Mouse (Mus musculus): ENCODE measurements at regions not wholly inside any gene's neighbourhood (a gene's known extent, or its start where the extent isn't known, plus 50 kb on each side); places are given as distances from the start of the nearest gene placed in this dataset.

DNA sequence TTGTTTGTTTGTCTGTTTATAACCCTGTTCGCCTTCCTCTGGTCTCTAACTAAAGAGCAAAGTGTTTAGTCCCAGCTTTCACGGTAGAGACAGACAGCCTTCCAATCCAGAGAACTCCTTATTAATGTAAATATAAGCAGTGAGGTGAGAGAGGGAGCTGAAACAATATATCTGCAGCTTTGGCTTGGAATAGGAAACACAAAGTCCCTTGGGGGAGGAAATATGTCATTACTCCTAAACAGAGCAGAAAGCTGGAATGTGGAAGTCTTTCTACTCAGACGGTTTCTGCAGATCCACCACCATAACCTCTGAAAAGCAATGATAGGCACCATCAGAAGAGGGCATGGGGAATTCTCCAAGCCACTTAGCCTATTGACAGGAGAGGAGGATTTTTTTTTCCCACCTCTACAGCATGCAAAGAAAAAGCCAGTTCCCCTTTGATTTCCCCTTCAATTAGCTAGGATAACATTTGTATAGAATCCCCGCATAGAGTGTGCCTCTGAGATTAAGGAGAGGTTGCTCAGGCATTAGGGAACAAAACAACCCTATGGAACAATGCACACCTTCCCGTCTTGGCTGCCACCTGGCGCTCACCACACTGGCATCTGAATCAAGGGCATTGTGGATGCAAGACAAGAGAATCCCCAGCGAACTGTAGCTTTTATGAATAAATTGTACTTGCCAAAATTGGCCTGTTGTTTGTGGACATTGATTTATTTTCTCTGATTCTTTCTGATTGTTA, 281.9 kb upstream of the Kirrel3 start:
- 0 out of 2 replicates have a peak, but pooled peaks cover 5% of the 10 kb centered on the region for H3K4me1 ChIP-seq (ENCODE audit: control insufficient read depth, insufficient read depth, low read length)
- no peaks in the 10 kb centered on the region for H3K27me3 ChIP-seq (ENCODE audit: control insufficient read depth, insufficient read depth, low read length)
- ATAC-seq (ENCODE audit: insufficient number of reproducible peaks, insufficient read depth, low FRiP score, low read depth) = no peak
- no peaks in the 10 kb centered on the region for H3K9me3 ChIP-seq (ENCODE audit: control insufficient read depth, low read depth, low read length)
- no peak overlapping the region for H3K27ac ChIP-seq (ENCODE audit: low read length)
- H3K9ac ChIP-seq (replicated peaks; ENCODE audit: low read depth, low read length) = no peak overlapping the region
- whole genome bisulfite sequencing = 33% methylated on average over 7 of the region's 7 CpGs
- no peaks in the 10 kb centered on the region for H3K36me3 ChIP-seq (ENCODE audit: control insufficient read depth, insufficient read depth, low read length)
- no peak overlapping the region for H3K4me2 ChIP-seq (replicated peaks; ENCODE audit: low read depth, low read length)
- H3K4me3 ChIP-seq (ENCODE audit: low read depth, low read length) = no peak overlapping the region

DNA sequence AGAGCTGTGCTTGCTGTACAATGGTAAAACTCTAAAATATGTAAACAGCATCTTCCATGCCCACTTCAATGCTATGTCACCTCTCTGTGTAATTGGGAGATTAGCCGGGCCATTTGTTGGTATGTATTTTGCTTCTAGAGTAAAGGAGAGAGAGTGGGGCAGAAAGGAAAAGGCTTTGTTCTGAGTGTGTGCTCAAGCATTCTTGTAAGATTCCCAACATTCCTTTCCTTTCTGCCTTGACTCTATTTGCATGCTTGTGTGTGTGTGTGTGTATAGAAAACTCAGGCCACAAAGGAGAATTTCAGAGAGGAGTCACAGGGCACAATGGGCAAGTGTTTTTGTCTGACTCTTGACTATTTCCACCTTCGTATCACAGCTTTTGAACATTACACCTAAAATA, 281.2 kb upstream of the Kirrel3 start:
- ATAC-seq (ENCODE audit: insufficient number of reproducible peaks, insufficient read depth, low FRiP score, low read depth) = no peak
- H3K36me3 ChIP-seq (ENCODE audit: control insufficient read depth, insufficient read depth, low read length) = no peaks in the 10 kb centered on the region

DNA sequence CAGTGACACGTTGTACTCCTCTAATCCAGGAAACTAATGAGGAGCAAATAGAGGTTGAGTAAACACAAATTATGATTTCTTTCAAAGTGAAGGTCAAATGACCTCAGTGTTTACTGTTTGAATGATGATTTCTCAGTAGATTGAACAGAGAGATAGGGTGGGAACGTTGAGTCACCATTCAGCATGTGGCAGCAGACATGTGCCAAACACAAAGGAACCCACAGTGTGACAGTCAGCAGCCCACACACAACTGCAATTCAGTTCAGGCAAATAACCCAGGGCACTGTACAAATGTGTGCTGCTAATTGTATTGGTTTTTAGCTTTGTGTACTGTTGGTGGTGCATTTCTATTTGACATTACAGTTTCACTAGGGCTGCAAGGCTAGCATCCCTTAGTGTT, 254.1 kb upstream of the Kirrel3 start:
- H3K27ac ChIP-seq (ENCODE audit: low read length) = no peak overlapping the region
- H3K9ac ChIP-seq (replicated peaks; ENCODE audit: low read depth, low read length) = no peak overlapping the region
- no peak overlapping the region for H3K4me2 ChIP-seq (replicated peaks; ENCODE audit: low read depth, low read length)
- H3K4me1 ChIP-seq (ENCODE audit: control insufficient read depth, insufficient read depth, low read length) = no peaks in the 10 kb centered on the region
- H3K9me3 ChIP-seq (ENCODE audit: control insufficient read depth, low read depth, low read length) = no peaks in the 10 kb centered on the region
- H3K4me3 ChIP-seq (ENCODE audit: low read depth, low read length) = no peak overlapping the region
- H3K27me3 ChIP-seq (ENCODE audit: control insufficient read depth, insufficient read depth, low read length) = no peaks in the 10 kb centered on the region
- ATAC-seq (ENCODE audit: insufficient number of reproducible peaks, insufficient read depth, low FRiP score, low read depth) = no peak
- no peaks in the 10 kb centered on the region for H3K36me3 ChIP-seq (ENCODE audit: control insufficient read depth, insufficient read depth, low read length)
- 21% methylated on average over 2 of the region's 2 CpGs for WGBS

More for the DNA sequence above, 281.2 kb upstream of the Kirrel3 start:
- Histone ChIP-seq H3K4me3 (ENCODE audit: low read depth, low read length) (no peak overlapping the region), H3K27ac (ENCODE audit: low read length) (no peak overlapping the region), H3K9me3 (ENCODE audit: control insufficient read depth, low read depth, low read length) (no peaks in the 10 kb centered on the region), H3K9ac (replicated peaks; ENCODE audit: low read depth, low read length) (no peak overlapping the region), H3K4me2 (replicated peaks; ENCODE audit: low read depth, low read length) (no peak overlapping the region), H3K4me1 (ENCODE audit: control insufficient read depth, insufficient read depth, low read length) (0 out of 2 replicates have a peak, but pooled peaks cover 5% of the 10 kb centered on the region), H3K27me3 (ENCODE audit: control insufficient read depth, insufficient read depth, low read length) (no peaks in the 10 kb centered on the region)
- WGBS = 61% methylated on average over 2 of the region's 2 CpGs

DNA sequence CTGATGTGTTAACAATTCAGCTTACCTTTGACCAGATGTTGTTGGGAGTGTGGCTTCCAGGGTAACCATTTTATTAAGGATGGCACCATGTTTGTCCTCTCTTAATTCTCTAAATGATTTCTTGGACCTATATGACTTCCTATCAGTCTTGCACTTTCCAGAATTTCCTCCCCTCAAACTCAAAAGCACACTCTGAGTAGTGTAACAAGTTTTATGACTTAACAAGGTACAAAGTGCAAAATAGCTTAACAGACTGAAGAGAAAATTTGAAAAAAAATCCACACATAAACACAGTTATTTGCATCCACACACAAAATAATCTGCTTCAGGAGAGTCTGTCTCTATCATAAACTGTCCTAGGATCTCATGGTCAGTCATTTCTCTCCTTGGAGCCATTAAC, 251.0 kb upstream of the Kirrel3 start:
- no peak for ATAC-seq (ENCODE audit: insufficient number of reproducible peaks, insufficient read depth, low FRiP score, low read depth)
- Histone ChIP-seq H3K4me2 (replicated peaks; ENCODE audit: low read depth, low read length) (no peak overlapping the region), H3K9ac (replicated peaks; ENCODE audit: low read depth, low read length) (no peak overlapping the region), H3K4me1 (ENCODE audit: control insufficient read depth, insufficient read depth, low read length) (no peaks in the 10 kb centered on the region), H3K27ac (ENCODE audit: low read length) (no peak overlapping the region), H3K9me3 (ENCODE audit: control insufficient read depth, low read depth, low read length) (no peaks in the 10 kb centered on the region), H3K27me3 (ENCODE audit: control insufficient read depth, insufficient read depth, low read length) (no peaks in the 10 kb centered on the region), H3K36me3 (ENCODE audit: control insufficient read depth, insufficient read depth, low read length) (no peaks in the 10 kb centered on the region), H3K4me3 (ENCODE audit: low read depth, low read length) (no peak overlapping the region)

DNA sequence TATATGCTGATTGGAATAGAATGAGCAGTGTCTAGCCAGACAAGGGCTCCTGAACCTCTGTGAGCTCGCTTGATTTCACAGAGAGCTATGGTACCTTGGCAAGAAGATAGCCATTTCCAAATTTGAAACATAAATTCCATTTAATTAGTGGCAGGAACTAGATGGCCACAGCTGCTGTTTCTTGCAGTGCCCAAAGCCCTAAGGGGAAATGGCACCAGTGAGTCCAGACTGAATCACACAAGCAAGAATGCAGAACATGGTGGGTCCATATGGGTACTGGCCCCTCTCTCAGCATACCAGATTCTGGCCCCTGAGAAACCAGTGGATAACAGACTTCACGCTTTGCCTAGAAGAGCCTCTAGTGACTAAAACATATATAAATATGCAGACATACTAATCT, 246.2 kb upstream of the Kirrel3 start:
- no peak overlapping the region for H3K9ac ChIP-seq (replicated peaks; ENCODE audit: low read depth, low read length)
- no peak overlapping the region for H3K4me2 ChIP-seq (replicated peaks; ENCODE audit: low read depth, low read length)
- ATAC-seq (ENCODE audit: insufficient number of reproducible peaks, insufficient read depth, low FRiP score, low read depth) = no peak
- H3K4me3 ChIP-seq (ENCODE audit: low read depth, low read length) = no peak overlapping the region
- no peaks in the 10 kb centered on the region for H3K9me3 ChIP-seq (ENCODE audit: control insufficient read depth, low read depth, low read length)
- no peaks in the 10 kb centered on the region for H3K27me3 ChIP-seq (ENCODE audit: control insufficient read depth, insufficient read depth, low read length)
- no peaks in the 10 kb centered on the region for H3K36me3 ChIP-seq (ENCODE audit: control insufficient read depth, insufficient read depth, low read length)
- no peaks in the 10 kb centered on the region for H3K4me1 ChIP-seq (ENCODE audit: control insufficient read depth, insufficient read depth, low read length)
- 90% methylated on average over 2 of the region's 2 CpGs for WGBS
- H3K27ac ChIP-seq (ENCODE audit: low read length) = no peak overlapping the region

DNA sequence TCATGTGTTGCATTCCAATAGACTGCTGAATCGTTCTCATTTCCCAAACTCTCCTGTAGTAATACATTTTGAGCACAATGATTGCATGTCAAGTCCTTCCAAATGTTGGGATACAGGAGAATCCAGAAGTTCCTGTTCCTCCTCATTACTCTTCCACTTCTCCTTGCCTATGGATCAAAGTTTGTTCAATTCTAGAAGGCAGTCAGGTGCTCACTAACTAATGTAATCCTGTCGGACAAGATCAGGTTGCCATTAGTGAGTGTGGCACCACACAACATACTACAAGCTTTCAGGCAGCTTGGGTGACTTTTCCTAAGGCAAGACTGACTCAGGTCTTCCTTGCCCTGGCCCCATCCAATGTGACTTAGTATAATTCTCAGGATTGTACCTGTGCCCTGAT, 242.0 kb upstream of the Kirrel3 start:
- no peaks in the 10 kb centered on the region for H3K27me3 ChIP-seq (ENCODE audit: control insufficient read depth, insufficient read depth, low read length)
- no peak overlapping the region for H3K9ac ChIP-seq (replicated peaks; ENCODE audit: low read depth, low read length)
- H3K4me2 ChIP-seq (replicated peaks; ENCODE audit: low read depth, low read length) = no peak overlapping the region
- no peak for ATAC-seq (ENCODE audit: insufficient number of reproducible peaks, insufficient read depth, low FRiP score, low read depth)
- no peak overlapping the region for H3K27ac ChIP-seq (ENCODE audit: low read length)
- WGBS = 68% methylated on average over 2 of the region's 2 CpGs
- no peaks in the 10 kb centered on the region for H3K9me3 ChIP-seq (ENCODE audit: control insufficient read depth, low read depth, low read length)
- no peak overlapping the region for H3K4me3 ChIP-seq (ENCODE audit: low read depth, low read length)
- H3K36me3 ChIP-seq (ENCODE audit: control insufficient read depth, insufficient read depth, low read length) = no peaks in the 10 kb centered on the region
- H3K4me1 ChIP-seq (ENCODE audit: control insufficient read depth, insufficient read depth, low read length) = no peaks in the 10 kb centered on the region

DNA sequence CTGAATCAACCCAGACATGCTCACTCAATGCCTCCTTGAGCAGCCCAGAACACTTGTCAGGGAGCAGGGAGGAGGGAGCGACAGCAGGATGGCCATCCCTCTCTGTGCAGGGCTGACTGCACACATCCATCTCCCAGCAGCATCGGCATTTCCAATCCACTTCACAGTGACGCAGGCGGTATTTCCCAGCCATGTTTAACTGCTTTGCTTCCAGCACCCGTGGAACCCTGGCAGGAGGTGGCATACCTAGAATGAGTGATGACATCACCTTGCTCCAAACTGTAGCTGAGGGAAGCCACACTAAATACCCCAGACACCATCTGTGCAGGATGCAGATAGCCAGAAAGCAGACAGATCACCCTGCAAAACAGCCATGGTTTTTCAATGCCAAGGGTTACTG, 241.1 kb upstream of the Kirrel3 start:
- 63% methylated on average over 5 of the region's 5 CpGs for WGBS

DNA sequence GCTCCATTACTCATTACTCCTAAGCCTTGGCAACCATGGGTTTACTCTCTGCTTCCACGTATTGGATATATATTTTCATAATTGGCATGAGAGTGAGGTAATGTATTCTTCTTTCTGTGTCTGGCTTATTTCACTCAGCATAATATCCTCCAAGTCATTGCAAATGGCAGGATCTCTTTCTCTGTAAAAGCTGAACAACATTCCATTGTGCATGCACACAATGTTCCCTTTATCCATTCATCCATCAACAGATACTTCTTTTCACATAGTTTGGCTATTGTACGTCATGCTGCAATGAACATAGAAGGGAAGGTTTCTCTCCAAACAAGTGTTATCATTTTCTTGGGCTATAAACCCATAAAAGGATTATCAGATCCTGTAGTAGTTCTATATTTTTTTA, 232.9 kb upstream of the Kirrel3 start:
- no peaks in the 10 kb centered on the region for H3K4me1 ChIP-seq (ENCODE audit: control insufficient read depth, insufficient read depth, low read length)
- 49% methylated on average over 2 of the region's 2 CpGs for WGBS
- no peak overlapping the region for H3K9ac ChIP-seq (replicated peaks; ENCODE audit: low read depth, low read length)
- no peaks in the 10 kb centered on the region for H3K9me3 ChIP-seq (ENCODE audit: control insufficient read depth, low read depth, low read length)
- no peak overlapping the region for H3K27ac ChIP-seq (ENCODE audit: low read length)
- no peak overlapping the region for H3K4me3 ChIP-seq (ENCODE audit: low read depth, low read length)
- H3K36me3 ChIP-seq (ENCODE audit: control insufficient read depth, insufficient read depth, low read length) = no peaks in the 10 kb centered on the region
- ATAC-seq (ENCODE audit: insufficient number of reproducible peaks, insufficient read depth, low FRiP score, low read depth) = no peak
- H3K27me3 ChIP-seq (ENCODE audit: control insufficient read depth, insufficient read depth, low read length) = no peaks in the 10 kb centered on the region
- H3K4me2 ChIP-seq (replicated peaks; ENCODE audit: low read depth, low read length) = no peak overlapping the region

More for the DNA sequence above, 241.1 kb upstream of the Kirrel3 start:
- no peaks in the 10 kb centered on the region for H3K36me3 ChIP-seq (ENCODE audit: control insufficient read depth, insufficient read depth, low read length)
- ATAC-seq (ENCODE audit: insufficient number of reproducible peaks, insufficient read depth, low FRiP score, low read depth) = no peak
- H3K27ac ChIP-seq (ENCODE audit: low read length) = no peak overlapping the region
- no peak overlapping the region for H3K4me2 ChIP-seq (replicated peaks; ENCODE audit: low read depth, low read length)
- no peaks in the 10 kb centered on the region for H3K4me1 ChIP-seq (ENCODE audit: control insufficient read depth, insufficient read depth, low read length)
- H3K9ac ChIP-seq (replicated peaks; ENCODE audit: low read depth, low read length) = no peak overlapping the region
- no peak overlapping the region for H3K4me3 ChIP-seq (ENCODE audit: low read depth, low read length)
- H3K9me3 ChIP-seq (ENCODE audit: control insufficient read depth, low read depth, low read length) = no peaks in the 10 kb centered on the region
- H3K27me3 ChIP-seq (ENCODE audit: control insufficient read depth, insufficient read depth, low read length) = no peaks in the 10 kb centered on the region

DNA sequence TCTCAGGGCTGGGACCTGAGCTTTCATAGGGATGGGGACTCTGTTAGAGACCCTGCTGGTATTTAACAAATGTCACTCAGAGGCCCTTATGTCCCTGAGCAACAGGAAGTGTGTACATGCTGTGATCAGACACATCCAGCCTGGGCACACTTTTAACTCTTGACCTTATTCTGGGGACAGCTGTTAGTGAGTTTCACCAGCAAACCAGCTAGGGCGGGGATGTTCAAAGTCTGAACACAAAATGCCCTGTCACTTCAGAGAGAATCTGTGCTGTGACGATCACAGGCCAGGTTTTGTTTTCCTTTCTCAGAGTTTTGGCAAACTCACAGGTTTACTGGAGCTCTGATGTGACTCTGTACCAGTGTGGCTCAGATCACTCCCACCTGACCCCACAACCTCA, 227.2 kb upstream of the Kirrel3 start:
- no peaks in the 10 kb centered on the region for H3K36me3 ChIP-seq (ENCODE audit: control insufficient read depth, insufficient read depth, low read length)
- ATAC-seq (ENCODE audit: insufficient number of reproducible peaks, insufficient read depth, low FRiP score, low read depth) = no peak
- no peak overlapping the region for H3K9ac ChIP-seq (replicated peaks; ENCODE audit: low read depth, low read length)
- H3K4me2 ChIP-seq (replicated peaks; ENCODE audit: low read depth, low read length) = no peak overlapping the region
- H3K9me3 ChIP-seq (ENCODE audit: control insufficient read depth, low read depth, low read length) = no peaks in the 10 kb centered on the region
- H3K27ac ChIP-seq (ENCODE audit: low read length) = no peak overlapping the region
- H3K4me3 ChIP-seq (ENCODE audit: low read depth, low read length) = no peak overlapping the region
- H3K27me3 ChIP-seq (ENCODE audit: control insufficient read depth, insufficient read depth, low read length) = no peaks in the 10 kb centered on the region
- H3K4me1 ChIP-seq (ENCODE audit: control insufficient read depth, insufficient read depth, low read length) = no peaks in the 10 kb centered on the region
- WGBS = 59% methylated on average over 2 of the region's 2 CpGs

Measured in stomach, embryonic 14.5 days (tissue).